Mouse (Mus musculus) embryonic facial prominence, embryonic 12.5 days (tissue): ENCODE measurements around the gene Tcf23. TPM values are rescaled to one million over a fixed set of nuclear protein-coding genes. Genes with fewer than 3 reads are reported as not detected.

Experiments used
- ATAC-seq: fragments of 200-750 bp; cut with Nextera tagmentation; 2 replicates; pipeline ENCODE4 v1.8.0; 2017; ENCODE audit not compliant: insufficient number of reproducible peaks, insufficient read depth, low FRiP score, low TSS enrichment
- H3K27ac ChIP-seq: fragments of 300-500 bp; sonication (generic); 2 replicates; pipeline ENCODE4 v1.5.1; 2016; ENCODE audit warnings: mild to moderate bottlenecking
- H3K27me3 ChIP-seq: fragments of 300-500 bp; sonication (generic); 2 replicates; pipeline ENCODE4 v1.6.1; 2016; ENCODE audit warnings: mild to moderate bottlenecking, moderate library complexity
- H3K36me3 ChIP-seq: fragments of 300-500 bp; sonication (generic); 2 replicates; pipeline ENCODE4 v1.6.1; 2016; ENCODE audit warnings: mild to moderate bottlenecking
- H3K4me1 ChIP-seq: fragments of 300-500 bp; sonication (generic); 2 replicates; pipeline ENCODE4 v1.6.1; 2016
- H3K4me2 ChIP-seq: fragments of 300-500 bp; sonication (generic); replicated peaks from 2 replicates; pipeline ENCODE4 v1.6.1; 2016; ENCODE audit warnings: mild to moderate bottlenecking, moderate library complexity
- H3K4me3 ChIP-seq: fragments of 300-500 bp; sonication (generic); 2 replicates; pipeline ENCODE4 v1.5.1; 2016; ENCODE audit warnings: mild to moderate bottlenecking
- H3K9ac ChIP-seq: fragments of 300-500 bp; sonication (generic); 2 replicates; pipeline ENCODE4 v1.6.1; 2016; ENCODE audit warnings: mild to moderate bottlenecking, moderate library complexity
- H3K9me3 ChIP-seq: fragments of 300-500 bp; sonication (generic); 2 replicates; pipeline ENCODE4 v1.6.1; 2016; ENCODE audit warnings: mild to moderate bottlenecking, moderate library complexity
- WGBS: fragments of 180-500 bp; shearing (Covaris S2); methylation state at CpG from one replicate; pipeline ENCODE4 v1.1.7; 2016; 5-methylcytosine and 5-hydroxymethylcytosine counted together
- polyA plus RNA-seq: library from polyadenylated mRNA; unstranded; fragments of >200 nt; fragmentation: Nextera tagmentation; extraction: Ambion mirVana; gene quantifications from 2 replicates; pipeline ENCODE4 v1.2.1, GENCODE M21; 2016

Tcf23 gene
- polyA plus RNA-seq, 1 experiment from 2014 or later, result not detected

GRCm38 (mm10) chr5:30963916-30964315 lies 4.5 kb upstream of the Tcf23 start:
- no peaks in the 10 kb centered on the region for H3K36me3 ChIP-seq
- no peak overlapping the region for H3K4me2 ChIP-seq
- no peak overlapping the region for H3K9ac ChIP-seq
- no peak for ATAC-seq
- no peaks in the 10 kb centered on the region; the same call in 1 of the 2 replicates for H3K27me3 ChIP-seq
- no peak overlapping the region for H3K4me3 ChIP-seq
- H3K4me1 ChIP-seq, result peaks cover 4% of the 10 kb centered on the region
- no peak overlapping the region for H3K27ac ChIP-seq
- no peaks in the 10 kb centered on the region for H3K9me3 ChIP-seq
- WGBS, result 84% methylated on average over 3 of the region's 3 CpGs

DNA sequence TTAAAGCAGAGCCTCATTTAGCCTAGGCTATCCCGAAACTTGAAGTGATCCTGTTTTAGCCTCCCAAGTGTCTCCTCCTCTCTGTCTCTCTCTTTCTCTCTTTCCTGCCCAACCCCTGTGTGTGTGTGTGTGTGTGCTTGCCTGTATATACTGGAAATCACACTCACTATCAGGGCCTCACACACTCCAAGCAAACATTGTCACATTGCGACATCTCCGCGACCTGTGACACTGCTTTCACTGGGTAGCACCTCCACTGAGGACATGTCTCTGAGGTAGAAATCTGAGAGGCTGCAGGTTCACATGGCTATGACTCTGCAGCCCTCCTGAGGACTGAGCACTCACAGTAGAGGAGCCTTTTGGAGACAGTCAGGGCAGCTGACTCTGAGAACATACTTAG lies 2.3 kb upstream of the Tcf23 start:
- WGBS, result 87% methylated on average over 4 of the region's 4 CpGs
- ATAC-seq, result no peak
- Histone ChIP-seq H3K36me3 (no peaks in the 10 kb centered on the region), H3K9me3 (no peaks in the 10 kb centered on the region), H3K4me2 (no peak overlapping the region), H3K9ac (no peak overlapping the region), H3K27ac (no peak overlapping the region), H3K4me1 (no peaks in the 10 kb centered on the region), H3K27me3 (no peaks in the 10 kb centered on the region; the same call in 1 of the 2 replicates), H3K4me3 (no peak overlapping the region)

DNA sequence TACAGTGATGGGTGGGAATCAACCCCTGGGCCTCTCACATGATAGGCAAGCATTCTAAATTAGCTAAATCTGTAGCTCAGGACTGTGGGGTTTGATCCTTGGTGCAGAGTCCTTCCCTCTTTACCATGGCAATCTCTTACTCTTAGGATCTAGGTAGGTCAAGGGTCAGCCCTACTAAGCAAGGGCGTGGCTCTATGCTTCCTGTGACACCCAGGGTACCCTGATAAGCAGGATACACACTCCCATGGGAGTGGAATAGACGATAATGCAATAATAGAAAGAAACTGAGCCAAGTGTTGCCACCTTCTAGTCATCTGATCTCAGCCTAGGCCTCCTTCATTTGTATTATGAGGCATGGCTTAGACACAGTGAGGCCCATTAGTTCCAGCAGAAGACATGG lies 978 bp downstream of the Tcf23 start:
- H3K9ac ChIP-seq, result no peak overlapping the region
- no peaks in the 10 kb centered on the region for H3K9me3 ChIP-seq
- no peak for ATAC-seq
- 77% methylated on average over 2 of the region's 2 CpGs for WGBS
- H3K27me3 ChIP-seq, result no peaks in the 10 kb centered on the region; the same call in 1 of the 2 replicates
- no peaks in the 10 kb centered on the region for H3K36me3 ChIP-seq
- H3K27ac ChIP-seq, result no peak overlapping the region
- H3K4me3 ChIP-seq, result no peak overlapping the region
- H3K4me2 ChIP-seq, result no peak overlapping the region
- H3K4me1 ChIP-seq, result no peaks in the 10 kb centered on the region

DNA sequence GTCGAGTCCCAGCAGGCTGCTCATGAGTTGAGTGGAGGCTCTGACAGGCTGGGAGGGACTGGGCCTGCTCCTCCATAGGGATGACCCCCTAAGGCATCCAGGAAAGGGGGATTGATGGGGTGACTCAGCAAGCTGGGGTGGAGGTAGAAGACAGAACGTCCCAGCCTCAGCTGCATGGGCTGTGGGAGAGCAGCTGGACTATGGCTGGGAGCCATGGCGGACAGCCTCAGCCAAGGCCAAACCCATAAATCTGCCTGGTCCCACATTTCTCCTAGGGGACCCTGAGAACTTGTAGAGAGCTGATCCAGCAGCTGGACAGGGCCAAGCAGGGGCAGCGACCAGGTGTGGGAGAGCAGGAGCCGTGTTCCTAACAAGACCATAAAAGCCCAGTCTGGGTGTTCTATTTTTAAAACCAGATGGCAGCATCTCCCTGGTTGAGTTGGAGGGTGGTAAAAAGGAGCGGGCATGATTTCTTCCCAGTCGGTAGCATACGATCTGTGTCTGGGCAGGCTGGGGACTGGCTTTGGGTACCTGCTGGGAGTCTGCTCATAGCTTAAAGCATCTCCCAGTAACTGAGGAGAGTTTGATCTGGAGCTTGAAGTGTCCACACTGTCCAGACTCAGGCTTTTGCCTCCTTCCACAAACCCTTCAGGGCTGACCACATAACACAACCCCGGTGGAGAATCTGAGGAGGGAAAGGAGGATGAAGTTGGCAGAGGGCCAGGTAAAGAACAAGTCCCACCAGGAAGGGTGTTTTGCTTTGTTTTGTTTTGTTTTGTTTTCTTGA lies 6.6 kb downstream of the Tcf23 start:
- Histone ChIP-seq H3K4me2 (no peak overlapping the region), H3K36me3 (no peaks in the 10 kb centered on the region), H3K4me1 (no peaks in the 10 kb centered on the region), H3K27me3 (no peaks in the 10 kb centered on the region), H3K4me3 (no peak overlapping the region), H3K27ac (no peak overlapping the region), H3K9me3 (no peaks in the 10 kb centered on the region), H3K9ac (no peak overlapping the region)
- 74% methylated on average over 9 of the region's 9 CpGs for WGBS
- ATAC-seq, result no peak

DNA sequence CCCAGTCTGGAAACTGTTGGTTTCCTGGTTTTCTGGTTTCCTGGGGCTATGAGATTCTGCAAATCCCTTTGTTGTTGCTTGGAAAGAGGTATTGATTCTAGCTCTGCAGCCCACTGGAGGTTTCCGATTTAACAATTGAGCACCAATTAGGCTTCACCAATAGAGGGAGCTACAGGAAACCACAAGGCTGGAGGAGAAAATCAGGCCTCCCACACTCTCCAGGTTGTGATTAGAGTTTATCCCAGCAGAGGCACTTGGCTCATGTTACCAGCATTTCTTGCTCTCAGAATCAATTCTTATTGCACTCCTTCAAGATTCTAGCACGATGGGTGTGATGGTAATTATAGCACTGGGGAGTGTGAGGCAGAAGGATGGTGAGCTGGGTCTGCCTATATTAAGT lies 13.9 kb downstream of the Tcf23 start:
- no peak overlapping the region for H3K4me2 ChIP-seq
- no peaks in the 10 kb centered on the region for H3K4me1 ChIP-seq
- no peak overlapping the region for H3K9ac ChIP-seq
- no peak overlapping the region for H3K27ac ChIP-seq
- H3K27me3 ChIP-seq, result no peaks in the 10 kb centered on the region
- no peak overlapping the region for H3K4me3 ChIP-seq
- ATAC-seq, result no peak
- H3K36me3 ChIP-seq, result no peaks in the 10 kb centered on the region
- H3K9me3 ChIP-seq, result no peaks in the 10 kb centered on the region
- 20% methylated on average over 2 of the region's 2 CpGs for WGBS

- H3K36me3 ChIP-seq, result no peaks in the 10 kb centered on the region
- no peaks in the 10 kb centered on the region for H3K27me3 ChIP-seq
- H3K4me1 ChIP-seq, result no peaks in the 10 kb centered on the region
- 74% methylated on average over 5 of the region's 5 CpGs for WGBS
- no peak for ATAC-seq
- H3K4me3 ChIP-seq, result no peak overlapping the region
- no peak overlapping the region for H3K27ac ChIP-seq
- no peak overlapping the region for H3K4me2 ChIP-seq
- H3K9ac ChIP-seq, result no peak overlapping the region
- H3K9me3 ChIP-seq, result no peaks in the 10 kb centered on the region
Observed at GRCm38 (mm10) chr5:30992980-30993676, 24.7 kb downstream of the Tcf23 start.

- Histone ChIP-seq H3K9ac (no peak overlapping the region), H3K36me3 (no peaks in the 10 kb centered on the region), H3K27me3 (no peaks in the 10 kb centered on the region), H3K4me2 (no peak overlapping the region), H3K4me1 (no peaks in the 10 kb centered on the region), H3K27ac (no peak overlapping the region), H3K4me3 (no peak overlapping the region), H3K9me3 (no peaks in the 10 kb centered on the region)
- 68% methylated on average over 3 of the region's 3 CpGs for WGBS
- ATAC-seq, result no peak
Observed at GRCm38 (mm10) chr5:30994074-30994473, 25.6 kb downstream of the Tcf23 start.

DNA sequence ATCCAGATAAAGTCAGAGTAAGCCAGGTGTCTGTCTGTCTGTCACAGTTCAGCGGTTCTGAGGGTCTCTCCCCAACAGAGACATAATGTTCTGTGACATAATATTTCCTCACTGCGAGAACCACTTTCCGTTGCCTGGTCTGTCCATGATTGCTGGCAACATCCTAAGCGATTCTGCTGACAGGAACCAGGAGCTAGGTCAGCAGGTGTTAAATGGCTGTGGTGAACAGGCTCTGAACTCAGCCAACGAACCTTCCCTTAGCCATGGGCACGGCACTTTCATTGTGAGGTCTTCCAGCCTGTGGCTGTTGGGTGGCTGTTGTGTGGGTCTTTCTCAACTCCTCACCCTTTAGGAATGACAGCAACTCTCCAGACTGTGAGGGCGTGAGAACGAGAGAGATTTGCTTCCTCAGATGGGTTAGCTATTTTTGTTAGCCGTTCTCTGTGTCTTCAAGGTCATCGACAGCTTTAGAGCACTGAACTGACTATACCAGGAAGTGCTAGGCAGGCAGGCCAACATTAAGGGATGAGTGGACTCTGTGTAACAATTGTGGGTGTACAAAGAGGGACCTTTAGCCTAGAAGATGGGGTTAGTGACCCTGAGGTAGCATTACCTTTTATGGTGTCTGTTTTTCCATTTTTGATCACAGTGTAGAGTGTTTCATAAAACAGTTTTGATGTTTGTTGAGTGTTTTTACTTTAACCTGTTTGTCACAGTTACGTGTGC lies 26.6 kb downstream of the Tcf23 start:
- no peaks in the 10 kb centered on the region for H3K36me3 ChIP-seq
- H3K4me3 ChIP-seq, result no peak overlapping the region
- no peaks in the 10 kb centered on the region for H3K9me3 ChIP-seq
- H3K9ac ChIP-seq, result no peak overlapping the region
- no peak for ATAC-seq
- H3K27ac ChIP-seq, result no peak overlapping the region
- no peak overlapping the region for H3K4me2 ChIP-seq
- no peaks in the 10 kb centered on the region for H3K27me3 ChIP-seq
- 64% methylated on average over 11 of the region's 11 CpGs for WGBS
- H3K4me1 ChIP-seq, result no peaks in the 10 kb centered on the region

DNA sequence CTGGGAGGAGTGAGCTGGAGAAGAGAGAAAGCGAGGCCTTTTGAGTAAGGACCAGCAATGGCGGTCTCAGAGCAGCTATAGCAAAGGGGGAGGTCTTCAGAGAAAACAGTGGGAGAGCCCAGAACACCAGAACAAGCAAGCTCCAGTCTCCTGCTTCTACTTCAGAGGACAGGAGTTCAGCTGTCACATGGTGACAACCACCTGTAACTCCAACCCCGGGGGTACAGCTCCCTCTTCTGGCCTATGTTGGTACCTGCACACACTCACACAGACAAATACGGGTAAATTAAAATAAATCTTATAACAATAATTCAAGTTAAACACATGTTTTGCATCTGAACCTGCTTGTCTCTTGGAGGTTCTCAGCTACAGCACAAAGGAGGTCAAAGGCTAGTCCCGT lies 29.8 kb downstream of the Tcf23 start:
- H3K4me3 ChIP-seq, result no peak overlapping the region
- no peak for ATAC-seq
- H3K9me3 ChIP-seq, result no peaks in the 10 kb centered on the region
- no peak overlapping the region for H3K9ac ChIP-seq
- H3K4me1 ChIP-seq, result no peaks in the 10 kb centered on the region
- no peak overlapping the region for H3K4me2 ChIP-seq
- 22% methylated on average over 5 of the region's 5 CpGs for WGBS
- no peak overlapping the region for H3K27ac ChIP-seq
- H3K36me3 ChIP-seq, result no peaks in the 10 kb centered on the region
- H3K27me3 ChIP-seq, result no peaks in the 10 kb centered on the region

- 69% methylated on average over 5 of the region's 5 CpGs for WGBS
- ATAC-seq, result no peak
- H3K4me2 ChIP-seq, result no peak overlapping the region
- no peaks in the 10 kb centered on the region for H3K36me3 ChIP-seq
- H3K27ac ChIP-seq, result no peak overlapping the region
- no peaks in the 10 kb centered on the region for H3K9me3 ChIP-seq
- no peak overlapping the region for H3K9ac ChIP-seq
- no peaks in the 10 kb centered on the region for H3K27me3 ChIP-seq
- H3K4me1 ChIP-seq, result no peaks in the 10 kb centered on the region
- H3K4me3 ChIP-seq, result no peak overlapping the region
Observed at GRCm38 (mm10) chr5:30999324-30999723, 30.9 kb downstream of the Tcf23 start.

DNA sequence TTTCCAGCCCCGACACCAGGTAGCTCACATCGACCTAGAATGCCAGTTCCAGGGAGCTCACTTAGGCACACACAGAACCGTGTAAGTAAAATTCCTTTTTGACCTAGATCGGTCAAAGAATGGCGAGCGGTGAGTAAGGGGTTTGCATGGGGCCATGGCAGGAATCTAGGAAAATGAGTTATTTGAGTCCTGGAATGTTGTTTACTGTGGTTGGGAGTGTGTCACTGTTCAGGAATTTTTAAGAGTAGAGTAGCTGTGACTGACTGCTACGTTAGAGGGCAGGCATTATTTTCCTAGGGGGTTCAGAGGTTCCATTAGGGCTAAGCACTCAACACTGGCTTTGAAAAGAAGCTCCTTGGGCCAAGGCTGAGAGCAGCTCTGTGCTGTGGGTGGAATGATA lies 31.7 kb downstream of the Tcf23 start:
- Histone ChIP-seq H3K4me1 (no peaks in the 10 kb centered on the region), H3K9me3 (no peaks in the 10 kb centered on the region), H3K27ac (no peak overlapping the region), H3K36me3 (no peaks in the 10 kb centered on the region), H3K4me2 (no peak overlapping the region), H3K27me3 (no peaks in the 10 kb centered on the region), H3K4me3 (no peak overlapping the region), H3K9ac (no peak overlapping the region)
- ATAC-seq, result no peak
- WGBS, result 65% methylated on average over 7 of the region's 7 CpGs

- WGBS, result 74% methylated on average over 2 of the region's 2 CpGs
- Histone ChIP-seq H3K36me3 (no peaks in the 10 kb centered on the region), H3K4me2 (no peak overlapping the region), H3K9me3 (no peaks in the 10 kb centered on the region), H3K4me1 (no peaks in the 10 kb centered on the region), H3K4me3 (no peak overlapping the region), H3K27me3 (no peaks in the 10 kb centered on the region), H3K9ac (no peak overlapping the region), H3K27ac (no peak overlapping the region)
- ATAC-seq, result no peak
Observed at GRCm38 (mm10) chr5:31000993-31001392, 32.5 kb downstream of the Tcf23 start.
